Mouse (Mus musculus): ENCODE data around the gene Thbs2. TPM values are rescaled to one million over a fixed set of nuclear protein-coding genes. Genes with fewer than 3 reads are reported as not detected.

The Thbs2 gene
- 41.0 and 47.1 TPM in 2 replicates for polyA plus RNA-seq (2015; fragmentation: Nextera tagmentation; extraction: Ambion mirVana)

GRCm38 (mm10) chr17:14693994-14694374 is at the start of gene Thbs2:
Gene Thbs2 (minus strand): TSS chr17:14694235.

Other genes with a start within 250 kb of the Thbs2 start
- gene Wdr27, start 248.9 kb upstream of the Thbs2 start, polyA plus RNA-seq (2015; fragmentation: Nextera tagmentation; extraction: Ambion mirVana), result 7.1 and 9.6 TPM in 2 replicates
- gene 1600012H06Rik, start 248.9 kb upstream of the Thbs2 start, polyA plus RNA-seq (2015; fragmentation: Nextera tagmentation; extraction: Ambion mirVana), result 33.8 and 34.7 TPM in 2 replicates